ENCODE assay signal across 8 mouse cellular contexts in the genomic region with DNA sequence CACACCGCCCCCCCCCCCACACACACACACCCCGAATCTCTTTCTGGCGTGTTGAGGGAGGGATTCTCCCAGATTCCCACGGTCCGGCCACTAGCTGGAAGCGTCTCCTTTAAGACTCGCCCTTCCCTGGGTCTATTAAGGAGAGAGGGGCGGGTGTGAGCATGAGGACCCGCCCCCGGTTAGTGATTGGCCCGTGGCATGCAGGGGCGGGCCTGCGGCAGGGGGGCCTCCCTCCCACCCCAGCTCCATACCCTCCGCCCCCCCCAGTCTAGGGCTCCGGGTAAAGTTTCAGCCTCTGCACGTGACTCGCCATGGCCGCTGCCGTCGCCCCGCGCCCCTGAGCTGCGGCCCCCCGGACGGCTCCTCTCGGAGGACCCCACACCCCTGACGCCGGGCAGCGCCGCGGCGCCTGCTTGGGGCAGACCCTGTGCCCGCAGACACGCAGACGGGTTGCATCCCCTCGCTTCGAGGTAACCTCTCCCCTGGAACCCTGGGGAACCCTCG. TPM values are rescaled to one million over a fixed set of nuclear protein-coding genes. Genes with fewer than 3 reads are reported as not detected.
DNase-seq lines count a peak whose midpoint lies in the region; ATAC-seq and TF ChIP-seq lines count a peak whose summit lies in the region.

No protein-coding gene starts in this region.

- H3K9ac ChIP-seq in liver, embryonic 15.5 days, result peak overlapping the region; percentile 57
- H3K9ac ChIP-seq in stomach, postnatal 0 days (ENCODE audit: low read length), result peak overlapping the region; percentile 90

- H3K4me1 ChIP-seq in liver, embryonic 15.5 days (replicated peaks), result peaks cover 76% of the 10 kb centered on the region
- H3K4me1 ChIP-seq in stomach, postnatal 0 days (replicated peaks; ENCODE audit: control insufficient read depth, insufficient read depth), result peaks cover 30% of the 10 kb centered on the region

- H3K4me3 ChIP-seq in liver, embryonic 15.5 days (replicated peaks), result peak overlapping the region; percentile 63
- peak overlapping the region; percentile 81 for H3K4me3 ChIP-seq in stomach, postnatal 0 days (ENCODE audit: low read depth, low read length)

- peaks cover 86% of the 10 kb centered on the region for H3K27me3 ChIP-seq in liver, embryonic 15.5 days
- no peaks in the 10 kb centered on the region for H3K27me3 ChIP-seq in stomach, postnatal 0 days (ENCODE audit: control insufficient read depth, insufficient read depth, low read length)

- intact Hi-C loops in gastrocnemius, postnatal 14 days (cut with DNase I; ENCODE audit: low total_unique reads), result no loop called here

- no peak for TF ChIP-seq CTCF in stomach, postnatal 0 days (IDR thresholded peaks at IDR 0.05; ENCODE audit: low read depth)

- peak overlapping the region; percentile 88 for H3K4me2 ChIP-seq in liver, embryonic 15.5 days
- H3K4me2 ChIP-seq in stomach, postnatal 0 days (replicated peaks; ENCODE audit: low read depth), result peak overlapping the region; percentile 93

- peak; percentile 76 for DNase-seq in right cerebral cortex, adult 18-20 months
- DNase-seq in right cerebral cortex, postnatal 36 days (ENCODE audit: low spot score in 2 of 2), result no peak
- DNase-seq in cerebellum, postnatal 36 days, result peak; percentile 67 to 76
- DNase-seq in gastrocnemius, postnatal 14 days, result peak; percentile 94
- peak; percentile 95 for DNase-seq in induced T-regulatory cell, adult 2 months (ENCODE audit: low read depth)
- DNase-seq in neural tube, embryonic 10.5 days (ENCODE audit: extremely low spot score, low spot score), result peak; percentile 83
- peak; percentile 95 for DNase-seq in stomach, postnatal 0 days (ENCODE audit: low spot score)

- H3K36me3 ChIP-seq in liver, embryonic 15.5 days (replicated peaks), result no peaks in the 10 kb centered on the region
- H3K36me3 ChIP-seq in stomach, postnatal 0 days (ENCODE audit: control insufficient read depth, insufficient read depth, low read length), result no peaks in the 10 kb centered on the region

- peak; percentile 82 for ATAC-seq in liver, embryonic 15.5 days (ENCODE audit: insufficient read depth)
- ATAC-seq in stomach, postnatal 0 days (ENCODE audit: low FRiP score, low TSS enrichment), result peak; percentile 86

- 1% methylated on average over 37 of the region's 38 CpGs for WGBS in liver, embryonic 15.5 days (ENCODE audit: insufficient replicate concordance)
- WGBS in stomach, postnatal 0 days, result 2% methylated on average over 26 of the region's 38 CpGs

- peak overlapping the region; percentile 61 for H3K27ac ChIP-seq in liver, embryonic 15.5 days (replicated peaks)
- peak overlapping the region; percentile 96 for H3K27ac ChIP-seq in stomach, postnatal 0 days (replicated peaks)

- no peaks in the 10 kb centered on the region for H3K9me3 ChIP-seq in liver, embryonic 15.5 days (replicated peaks)
- no peaks in the 10 kb centered on the region for H3K9me3 ChIP-seq in stomach, postnatal 0 days (ENCODE audit: control insufficient read depth, low read length)

- no peak for TF ChIP-seq EP300 in stomach, postnatal 0 days (optimal IDR thresholded peaks at IDR 0.05)

RNA-seq across cellular contexts. Expression of a gene that starts 9.8 kb away (rescaled TPM):
- total RNA-seq in gastrocnemius, postnatal 14 days (2021), result 10 to 100 TPM; 13.7 to 19.7 TPM
- 4.4 and 4.5 TPM in 2 replicates for polyA plus RNA-seq in liver, embryonic 15.5 days (2015; fragmentation: Nextera tagmentation; extraction: Ambion mirVana)
- polyA plus RNA-seq in stomach, postnatal 0 days (2015; fragmentation: Nextera tagmentation; extraction: Ambion mirVana), result 20.1 and 25.9 TPM in 2 replicates

RNA-seq across cellular contexts. Expression of a gene that starts 29.9 kb away (rescaled TPM):
- 1 to 10 TPM in 1 of 2 experiments, under 1 TPM in 1; 0.78 to 1.3 TPM for total RNA-seq in gastrocnemius, postnatal 14 days (2021)
- polyA plus RNA-seq in liver, embryonic 15.5 days (2015; fragmentation: Nextera tagmentation; extraction: Ambion mirVana), result 54.6 and 58.0 TPM in 2 replicates
- polyA plus RNA-seq in stomach, postnatal 0 days (2015; fragmentation: Nextera tagmentation; extraction: Ambion mirVana), result 6.6 and 7.0 TPM in 2 replicates

RNA-seq across cellular contexts. Expression of a gene that starts 45.4 kb away (rescaled TPM):
- total RNA-seq in gastrocnemius, postnatal 14 days (2021), result not detected
- polyA plus RNA-seq in liver, embryonic 15.5 days (2015; fragmentation: Nextera tagmentation; extraction: Ambion mirVana), result not detected in 2 replicates
- 1.9 and 2.1 TPM in 2 replicates for polyA plus RNA-seq in stomach, postnatal 0 days (2015; fragmentation: Nextera tagmentation; extraction: Ambion mirVana)

Comparison
In these comparisons a context has a peak if more than half of its experiments do, and no peak if none do; other contexts are left out.
1. DNase-seq: peak in right cerebral cortex, adult 18-20 months (single experiment), cerebellum, postnatal 36 days (2 of 2), gastrocnemius, postnatal 14 days (single experiment), induced T-regulatory cell, adult 2 months (single experiment), neural tube, embryonic 10.5 days (single experiment) and stomach, postnatal 0 days (single experiment); none in right cerebral cortex, postnatal 36 days (0 of 2).